Mouse (Mus musculus) heart, postnatal 25 days (tissue): ENCODE measurements around the gene Qrsl1. TPM values are rescaled to one million over a fixed set of nuclear protein-coding genes. Genes with fewer than 3 reads are reported as not detected.
"Not testable (repeated sequence)": the region's sequence is repeated elsewhere in the genome, so short reads cannot be mapped to it uniquely, and the experiment has no call there.

Experiments
- DNase-seq: peaks from one replicate; pipeline ENCODE4 v3.0.0; 2022; ENCODE audit warnings: low spot score
- intact Hi-C: fragments of 180-260 bp; cut with DNase I; formaldehyde crosslinking; loops from one replicate; pipeline ENCODE4 v1.15.1; 2025
- total RNA-seq, 2 experiments: library from RNA; stranded (reverse); gene quantifications; 2 replicates each; pipeline ENCODE4 v1.2.3; 2021

Qrsl1 gene
- total RNA-seq = 10 to 100 TPM; 27.4 to 32.1 TPM

DNA sequence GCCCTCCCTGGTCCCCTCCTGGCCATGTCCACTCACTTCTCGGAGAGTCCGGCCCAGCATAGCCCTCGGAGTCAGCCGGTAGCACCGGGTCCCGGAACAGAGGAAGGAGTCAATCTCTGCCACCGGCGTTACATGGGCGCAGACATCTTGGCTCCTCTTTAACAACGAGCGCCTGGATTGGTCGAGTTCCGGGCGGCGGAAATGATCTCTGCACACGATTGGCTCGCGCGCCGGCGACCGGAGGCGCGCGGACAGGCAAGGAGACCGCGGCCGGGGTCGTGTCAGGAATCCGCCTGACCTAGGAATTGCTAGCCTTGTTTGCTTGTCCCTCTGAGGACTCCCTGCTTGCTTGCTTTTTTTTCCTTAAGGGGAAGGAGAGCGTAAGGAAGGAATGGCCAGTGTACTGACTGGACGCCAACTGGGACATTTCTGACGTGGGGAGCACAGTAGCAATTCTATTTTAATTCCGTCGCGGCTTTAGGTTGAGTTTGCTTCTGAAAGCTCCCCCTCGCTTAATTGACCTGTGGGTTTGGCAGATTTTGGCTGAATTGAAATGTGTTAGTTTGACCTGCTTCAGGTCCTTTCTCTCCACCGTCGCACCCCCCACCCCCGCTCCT lies at the start of gene Qrsl1, which contains the start of gene Rtn4ip1:
TSS of gene Qrsl1 (minus strand) at position 168 of the 617 bp plus-strand sequence.
TSS of gene Rtn4ip1 (plus strand) at position 230 of the 617 bp plus-strand sequence.
- peak; percentile 89 for DNase-seq
- intact Hi-C loops = no loop called here

DNA sequence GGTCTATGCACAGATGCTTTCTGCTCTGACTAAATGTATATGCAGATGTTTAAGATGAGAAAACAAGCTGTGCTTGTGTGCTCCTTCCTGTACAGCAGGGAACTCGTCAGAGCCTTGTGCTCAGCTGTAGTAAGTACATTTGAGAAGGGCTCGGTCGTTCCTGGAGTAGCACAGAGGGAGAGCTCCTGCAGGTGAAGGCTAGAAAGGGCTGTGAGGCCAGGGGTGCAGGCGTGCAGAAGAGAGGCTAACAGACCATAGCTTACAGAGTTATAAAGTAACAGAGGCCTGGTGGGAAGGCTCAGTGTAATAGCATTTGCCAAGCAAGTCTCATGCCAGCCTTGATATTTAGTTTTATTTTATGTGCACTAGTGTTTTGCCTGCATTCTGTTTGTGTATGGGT lies 43.9 kb upstream of the Qrsl1 start:
- intact Hi-C loops = no loop called here

DNA sequence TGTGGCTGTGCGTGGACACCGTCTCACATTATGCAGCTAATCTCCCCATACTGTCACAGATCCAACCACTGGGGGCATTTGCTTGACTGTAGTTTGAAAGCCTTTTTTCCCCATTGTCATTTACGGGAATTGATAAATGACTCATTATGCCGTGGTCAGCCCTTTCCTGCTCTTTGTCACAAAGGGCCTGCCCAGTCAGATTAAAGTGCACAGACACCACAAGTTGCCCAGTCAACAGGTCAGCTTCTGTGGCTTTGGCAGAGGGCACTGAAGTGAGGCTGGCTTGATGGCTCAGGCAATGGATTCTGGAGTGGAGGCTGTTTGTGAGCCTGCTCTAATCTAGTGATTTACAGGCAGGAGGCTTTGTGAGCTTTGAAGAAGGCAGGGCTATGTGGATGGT lies 42.2 kb upstream of the Qrsl1 start:
- intact Hi-C loops = no loop called here
- no peak for DNase-seq

More for the DNA sequence above, 43.9 kb upstream of the Qrsl1 start:
- no peak for DNase-seq

GRCm38 (mm10) chr10:43939136-43939662 lies 37.7 kb upstream of the Qrsl1 start:
- intact Hi-C loops = no loop called here
- no peak for DNase-seq

- no peak for DNase-seq
- intact Hi-C loops = no loop called here
These were observed 27.1 kb upstream of the Qrsl1 start for GRCm38 (mm10) chr10:43928596-43928995.

DNA sequence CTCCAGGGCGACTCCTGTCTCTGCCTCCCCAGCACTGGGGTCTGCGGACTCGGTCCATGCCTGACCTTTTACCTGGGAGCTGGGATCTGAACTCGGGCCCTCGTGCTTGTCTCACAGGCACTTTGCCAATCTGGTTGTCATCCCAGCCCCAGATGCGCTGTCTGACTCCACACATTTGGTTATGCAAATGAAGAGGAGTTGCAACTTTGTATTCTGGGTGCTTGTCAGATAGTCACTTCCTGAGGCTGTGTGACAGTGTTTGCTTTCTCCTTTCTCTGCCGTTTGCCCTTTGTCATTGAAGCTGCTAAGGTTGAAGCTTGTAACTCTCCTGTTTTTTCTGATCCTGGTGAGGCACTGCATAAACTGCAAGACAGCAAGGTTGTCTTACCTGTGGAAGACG lies 26.2 kb upstream of the Qrsl1 start:
- intact Hi-C loops = no loop called here
- DNase-seq = no peak

- intact Hi-C loops = not testable (repeated sequence)
These were observed 24.2 kb upstream of the Qrsl1 start for GRCm38 (mm10) chr10:43925776-43926175.

GRCm38 (mm10) chr10:43923096-43923495 lies 21.6 kb upstream of the Qrsl1 start:
- intact Hi-C loops = no loop called here
- no peak for DNase-seq

More at GRCm38 (mm10) chr10:43925776-43926175, 24.2 kb upstream of the Qrsl1 start:
- DNase-seq = not testable (repeated sequence)

- DNase-seq = peak; percentile 30
- intact Hi-C loops = loop anchor here (1.0 kb wide), 1 partner anchor 344 kb away; no protein-coding TSS in a partner anchor
These were observed 17.4 kb upstream of the Qrsl1 start for GRCm38 (mm10) chr10:43918696-43919608.

GRCm38 (mm10) chr10:43916737-43917136 lies 15.2 kb upstream of the Qrsl1 start:
- no peak for DNase-seq
- intact Hi-C loops = no loop called here

DNA sequence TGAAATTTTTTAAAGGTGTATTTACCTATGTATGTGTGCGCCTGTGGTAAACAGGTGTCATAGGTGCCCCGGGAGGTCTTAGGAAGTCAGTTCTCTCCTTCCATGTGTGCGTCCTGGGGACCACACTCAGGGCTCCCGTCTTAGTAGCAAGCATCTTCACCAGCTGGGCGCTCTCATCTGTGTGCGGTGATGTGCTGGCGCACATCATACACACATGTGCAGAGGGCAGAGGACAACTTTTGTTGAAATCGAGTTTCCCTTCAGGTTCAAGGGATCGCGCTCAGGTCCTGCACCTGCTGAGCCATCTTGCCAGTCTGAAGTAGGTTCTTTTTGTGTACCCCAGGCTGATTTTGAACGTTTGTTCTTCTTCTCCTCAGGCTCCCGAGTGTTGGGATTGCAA lies 14.6 kb upstream of the Qrsl1 start:
- no peak for DNase-seq
- intact Hi-C loops = no loop called here

DNA sequence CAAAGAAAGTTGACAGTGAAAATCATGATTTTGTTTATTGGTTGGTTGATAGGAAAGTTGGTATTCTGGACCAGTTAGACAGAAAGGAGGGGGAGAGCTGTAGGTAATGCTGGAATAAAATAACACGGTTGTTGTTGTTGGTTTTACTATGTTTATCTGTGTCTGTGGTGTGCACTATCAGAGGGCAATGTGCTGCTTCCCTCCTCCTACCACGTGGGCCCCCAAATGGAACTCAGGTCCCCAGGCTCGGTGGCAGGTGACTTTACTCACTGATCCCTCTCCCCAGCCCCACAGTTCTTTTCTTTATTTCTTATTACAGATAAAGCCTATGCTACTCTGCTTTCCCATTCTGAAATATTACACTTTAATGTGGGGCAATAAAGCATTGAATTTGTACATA lies 10.7 kb upstream of the Qrsl1 start:
- intact Hi-C loops = no loop called here

DNA sequence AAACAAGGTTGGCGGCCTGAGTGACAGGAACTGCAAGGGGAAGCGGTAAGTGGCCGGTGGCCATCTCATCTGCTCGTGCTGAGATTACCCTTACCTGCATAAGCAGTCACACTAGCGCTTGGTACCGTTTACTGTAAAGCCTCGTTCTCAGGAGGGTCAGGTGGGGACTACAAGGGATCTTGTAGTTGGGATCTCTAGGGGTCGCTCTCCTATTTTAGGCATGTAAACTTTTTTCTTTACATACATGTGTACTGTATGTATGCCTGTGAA lies 9.3 kb upstream of the Qrsl1 start:
- intact Hi-C loops = no loop called here
- no peak for DNase-seq

More for the DNA sequence above, 10.7 kb upstream of the Qrsl1 start:
- no peak for DNase-seq

GRCm38 (mm10) chr10:43910032-43910872 lies 8.7 kb upstream of the Qrsl1 start:
- intact Hi-C loops = no loop called here
- DNase-seq = no peak

DNA sequence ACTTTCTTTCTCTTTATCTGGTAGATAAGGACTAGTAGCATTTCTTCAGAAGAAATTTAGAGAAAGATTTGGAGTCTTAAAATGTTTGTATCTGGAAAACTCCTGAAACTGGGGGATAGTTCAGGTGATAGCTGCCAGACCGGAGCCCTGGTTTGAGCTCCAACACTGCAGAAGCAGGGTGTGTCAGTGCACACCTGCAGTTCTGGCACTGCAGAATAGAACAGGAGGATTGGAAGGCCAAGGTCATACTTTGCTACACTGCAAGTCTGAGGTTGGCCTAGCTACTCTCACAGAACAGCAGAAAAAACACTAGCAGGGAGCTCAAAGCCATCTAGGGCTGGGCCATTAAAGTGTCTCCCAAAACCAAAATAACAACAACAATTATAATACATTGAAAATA lies 3.0 kb upstream of the Qrsl1 start:
- no peak for DNase-seq
- intact Hi-C loops = no loop called here

DNA sequence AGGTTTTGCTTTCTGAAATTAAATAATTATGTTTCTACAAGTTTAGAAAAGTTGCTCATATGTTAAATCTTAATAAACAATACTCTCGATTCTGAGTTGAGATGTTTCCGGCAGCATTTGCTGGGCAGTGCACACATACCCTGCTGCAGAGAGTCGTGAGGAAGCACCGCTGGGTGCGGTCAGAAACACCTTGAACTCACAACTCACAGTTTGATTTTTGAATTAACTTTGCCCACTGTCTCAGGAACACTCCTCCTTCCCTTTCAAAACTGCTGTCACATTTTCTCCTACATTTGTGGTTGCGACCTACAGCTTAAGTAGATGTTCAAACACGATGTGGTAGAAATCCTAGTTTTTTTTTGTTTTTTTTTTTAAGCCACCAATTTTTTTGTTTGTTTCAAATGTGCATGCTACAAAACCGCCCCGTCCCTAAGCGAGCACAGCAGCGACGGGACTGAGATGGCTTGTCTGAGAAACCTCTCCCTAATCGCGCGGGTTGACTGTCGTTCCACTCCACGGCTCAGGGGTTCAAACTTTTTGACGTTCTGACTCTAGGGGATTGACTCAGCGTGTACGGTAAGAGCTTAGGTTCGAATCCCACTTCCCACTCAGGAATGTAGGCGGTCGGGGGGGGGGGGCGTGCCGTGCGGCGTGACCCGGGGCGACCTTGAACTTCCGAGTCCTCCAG lies 518 bp downstream of the Qrsl1 start:
- intact Hi-C loops = no loop called here

DNA sequence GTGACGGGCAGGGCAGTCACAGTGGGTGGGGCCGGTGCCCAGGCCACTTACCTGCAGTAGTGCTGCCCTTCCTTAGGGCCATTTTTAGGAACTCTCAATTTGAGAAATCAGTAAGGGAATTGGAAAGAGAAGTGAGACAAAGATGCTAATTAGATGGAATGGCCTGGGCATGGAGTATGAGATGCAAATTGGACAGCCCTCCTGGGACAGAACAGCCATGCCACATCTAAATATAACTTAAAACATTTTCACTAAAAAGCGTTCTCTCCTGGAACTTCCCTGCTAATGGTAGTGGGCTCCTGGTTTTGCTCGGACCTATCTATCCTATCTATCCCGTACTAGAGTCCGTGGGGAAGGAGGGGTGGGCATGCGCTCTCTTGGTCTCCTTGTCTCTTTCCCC lies 3.3 kb downstream of the Qrsl1 start:
- intact Hi-C loops = no loop called here

More for the DNA sequence above, 518 bp downstream of the Qrsl1 start:
- no peak for DNase-seq

DNA sequence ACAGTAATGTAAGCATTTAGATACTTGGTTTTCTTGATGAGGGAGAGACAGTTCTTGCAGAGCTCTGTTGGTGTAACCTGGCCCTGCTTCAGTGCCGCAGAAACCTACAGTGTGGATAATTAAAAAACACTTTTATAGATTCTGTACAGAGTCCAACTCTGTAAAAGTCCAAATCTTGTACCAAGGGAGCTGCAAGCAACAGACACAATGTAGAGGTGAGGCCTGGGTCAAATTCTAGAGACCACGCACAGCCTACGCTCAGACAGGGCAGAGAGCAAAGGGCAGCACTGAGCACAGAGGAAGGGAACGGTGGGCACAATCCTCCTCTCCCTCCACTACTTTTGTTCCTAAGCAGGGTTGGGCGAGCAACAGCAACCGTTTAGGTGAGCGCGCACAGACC lies 5.5 kb downstream of the Qrsl1 start:
- intact Hi-C loops = no loop called here
- DNase-seq = no peak

More for the DNA sequence above, 3.3 kb downstream of the Qrsl1 start:
- no peak for DNase-seq

DNA sequence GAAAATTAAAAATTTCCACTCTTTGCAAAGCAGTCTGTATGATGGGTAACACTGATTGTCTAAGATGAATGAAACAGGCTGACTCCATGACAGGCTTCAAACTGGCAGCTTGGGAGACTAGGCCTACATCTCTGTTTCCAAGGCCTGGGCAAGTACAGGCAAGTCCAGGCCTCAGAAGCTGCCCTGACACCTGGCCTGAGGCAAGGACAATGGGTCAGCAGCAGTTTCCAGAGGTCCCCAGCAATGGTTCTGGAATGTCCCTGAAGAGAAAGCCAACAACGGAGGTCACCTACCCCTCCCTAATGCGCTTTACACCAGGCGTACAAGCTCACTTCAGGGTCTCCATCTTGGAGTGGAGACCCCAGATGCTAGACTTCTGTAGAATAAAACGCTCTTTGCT lies 8.6 kb downstream of the Qrsl1 start:
- DNase-seq = no peak
- intact Hi-C loops = no loop called here

DNA sequence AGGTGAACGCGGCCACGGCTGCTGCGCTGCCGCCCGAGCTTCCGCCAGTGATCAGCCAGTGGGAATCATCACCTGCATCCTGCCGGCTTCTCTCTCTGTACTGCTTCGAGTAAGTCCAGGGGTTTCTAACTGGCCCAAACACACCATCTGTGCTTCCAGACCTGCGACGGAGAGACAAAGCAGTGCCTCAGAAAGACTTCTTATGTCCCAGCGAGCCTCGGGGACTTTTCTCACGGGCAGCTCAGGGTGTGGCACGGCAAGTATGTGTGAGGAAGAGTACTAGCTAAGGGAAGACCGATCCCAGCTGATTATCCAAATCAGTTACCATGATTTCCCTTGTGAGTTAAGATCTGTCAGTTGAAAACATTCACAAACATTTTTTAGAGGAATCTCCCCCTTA lies 12.6 kb downstream of the Qrsl1 start:
- intact Hi-C loops = no loop called here
- no peak for DNase-seq
